Mouse (Mus musculus): Measurements from ENCODE around the gene Elk4. TPM values are rescaled to one million over a fixed set of nuclear protein-coding genes. Genes with fewer than 3 reads are reported as not detected.

Elk4 gene
- polyA plus RNA-seq, 2 experiments, result 9.1 to 12.0 TPM

- no peaks in the 10 kb centered on the region for H3K9me3 ChIP-seq (ENCODE audit: control insufficient read depth, low read length)
- no peak overlapping the region for H3K4me2 ChIP-seq (ENCODE audit: low read depth)
- WGBS (ENCODE audit: insufficient replicate concordance), result 4% methylated on average over 5 of the region's 5 CpGs
- TF ChIP-seq EP300 (IDR thresholded peaks at IDR 0.05; ENCODE audit: low read depth), result no peak
- TF ChIP-seq CTCF (IDR thresholded peaks at IDR 0.05; ENCODE audit: low read depth), result peak; percentile 98
- no peak overlapping the region for H3K9ac ChIP-seq (replicated peaks)
- no peak overlapping the region for H3K4me3 ChIP-seq (ENCODE audit: insufficient read depth in 1 of 2, low read depth in 2 of 2, low read length in 2 of 2)
- no peak for ATAC-seq (ENCODE audit: insufficient read depth)
- H3K27me3 ChIP-seq (ENCODE audit: control insufficient read depth, insufficient read depth, low read length), result no peaks in the 10 kb centered on the region
- H3K36me3 ChIP-seq (replicated peaks; ENCODE audit: control insufficient read depth, insufficient read depth, low read depth), result no peaks in the 10 kb centered on the region
- no peak overlapping the region for H3K27ac ChIP-seq
- no peaks in the 10 kb centered on the region for H3K4me1 ChIP-seq (replicated peaks; ENCODE audit: control insufficient read depth in 2 of 2, insufficient read depth in 2 of 2, low read length in 1 of 2)
- peak; percentile 30 to 54 (median 45) for DNase-seq (ENCODE audit: low read depth in 3 of 3, low spot score in 3 of 3)
Observed at GRCm38 (mm10) chr1:131982907-131983306, 24.5 kb upstream of the Elk4 start.

DNA sequence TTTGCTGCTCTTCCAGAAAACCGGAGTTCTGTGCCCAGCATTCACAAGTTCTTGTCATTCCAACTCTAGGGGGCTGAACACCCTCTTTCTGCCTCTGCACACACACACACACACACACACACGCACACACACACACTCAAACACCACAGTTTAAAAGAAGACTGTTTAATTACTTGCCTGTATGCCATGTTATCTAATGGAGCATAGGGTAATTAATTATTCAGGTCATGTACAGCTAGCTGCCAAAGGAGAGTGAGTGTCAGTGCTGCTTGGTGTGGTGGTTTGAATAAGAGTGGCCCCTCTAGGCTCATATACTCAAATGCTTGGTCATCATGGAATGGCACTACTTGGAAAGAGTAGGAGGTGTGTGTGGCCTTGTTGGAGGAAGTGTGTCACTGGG, 23.6 kb upstream of the Elk4 start:
- Histone ChIP-seq H3K4me3 (ENCODE audit: insufficient read depth in 1 of 2, low read depth in 2 of 2, low read length in 2 of 2) (no peak overlapping the region), H3K4me1 (replicated peaks; ENCODE audit: control insufficient read depth in 2 of 2, insufficient read depth in 2 of 2, low read length in 1 of 2) (no peaks in the 10 kb centered on the region), H3K36me3 (replicated peaks; ENCODE audit: control insufficient read depth, insufficient read depth, low read depth) (no peaks in the 10 kb centered on the region), H3K27me3 (ENCODE audit: control insufficient read depth, insufficient read depth, low read length) (no peaks in the 10 kb centered on the region), H3K9ac (replicated peaks) (no peak overlapping the region), H3K9me3 (ENCODE audit: control insufficient read depth, low read length) (no peaks in the 10 kb centered on the region), H3K4me2 (ENCODE audit: low read depth) (no peak overlapping the region), H3K27ac (no peak overlapping the region)
- DNase-seq (ENCODE audit: low read depth in 3 of 3, low spot score in 3 of 3) (no peak), ATAC-seq (ENCODE audit: insufficient read depth) (no peak)
- 60% methylated on average over 2 of the region's 2 CpGs for WGBS (ENCODE audit: insufficient replicate concordance)
- TF ChIP-seq CTCF (IDR thresholded peaks at IDR 0.05; ENCODE audit: low read depth) (no peak), EP300 (IDR thresholded peaks at IDR 0.05; ENCODE audit: low read depth) (no peak)

DNA sequence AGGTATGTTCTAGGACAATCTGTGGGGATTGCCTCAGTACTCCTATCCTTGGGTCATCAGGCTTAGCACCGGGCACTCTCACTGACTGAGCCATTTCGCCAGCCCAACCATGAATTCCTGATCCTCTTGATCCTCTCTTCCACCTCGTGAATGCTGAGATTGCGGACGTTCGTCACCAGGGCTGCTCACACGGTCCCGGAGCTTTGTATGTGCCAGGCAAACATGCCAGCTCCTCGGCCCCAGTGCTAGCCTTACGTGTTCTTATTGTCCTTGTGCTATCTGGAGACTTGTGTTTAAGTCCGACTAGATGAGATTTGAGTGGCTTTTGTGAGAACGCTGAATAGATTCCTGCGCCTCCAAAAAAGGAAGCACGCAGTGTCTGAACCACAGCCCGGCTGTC, 20.0 kb upstream of the Elk4 start:
- Histone ChIP-seq H3K4me1 (replicated peaks; ENCODE audit: control insufficient read depth in 2 of 2, insufficient read depth in 2 of 2, low read length in 1 of 2) (no peaks in the 10 kb centered on the region; a peak in 1 of 4 replicates), H3K27me3 (ENCODE audit: control insufficient read depth, insufficient read depth, low read length) (no peaks in the 10 kb centered on the region), H3K4me2 (ENCODE audit: low read depth) (no peak overlapping the region), H3K36me3 (replicated peaks; ENCODE audit: control insufficient read depth, insufficient read depth, low read depth) (no peaks in the 10 kb centered on the region), H3K9me3 (ENCODE audit: control insufficient read depth, low read length) (no peaks in the 10 kb centered on the region), H3K27ac (no peak overlapping the region), H3K4me3 (ENCODE audit: insufficient read depth in 1 of 2, low read depth in 2 of 2, low read length in 2 of 2) (no peak overlapping the region), H3K9ac (replicated peaks) (no peak overlapping the region)
- WGBS (ENCODE audit: insufficient replicate concordance), result 62% methylated on average over 15 of the region's 15 CpGs
- TF ChIP-seq CTCF (IDR thresholded peaks at IDR 0.05; ENCODE audit: low read depth), result no peak
- no peak for TF ChIP-seq EP300 (IDR thresholded peaks at IDR 0.05; ENCODE audit: low read depth)
- ATAC-seq (ENCODE audit: insufficient read depth) (no peak), DNase-seq (ENCODE audit: low read depth in 3 of 3, low spot score in 3 of 3) (no peak)

GRCm38 (mm10) chr1:131989476-131989875, 17.9 kb upstream of the Elk4 start:
- Histone ChIP-seq H3K36me3 (replicated peaks; ENCODE audit: control insufficient read depth, insufficient read depth, low read depth) (no peaks in the 10 kb centered on the region), H3K9me3 (ENCODE audit: control insufficient read depth, low read length) (no peaks in the 10 kb centered on the region), H3K27ac (no peak overlapping the region), H3K4me3 (ENCODE audit: insufficient read depth in 1 of 2, low read depth in 2 of 2, low read length in 2 of 2) (no peak overlapping the region), H3K27me3 (ENCODE audit: control insufficient read depth, insufficient read depth, low read length) (no peaks in the 10 kb centered on the region), H3K9ac (replicated peaks) (no peak overlapping the region), H3K4me2 (ENCODE audit: low read depth) (no peak overlapping the region), H3K4me1 (replicated peaks; ENCODE audit: control insufficient read depth in 2 of 2, insufficient read depth in 2 of 2, low read length in 1 of 2) (no peaks in the 10 kb centered on the region; a peak in 1 of 4 replicates)
- 78% methylated on average over 4 of the region's 4 CpGs for WGBS (ENCODE audit: insufficient replicate concordance)
- DNase-seq (ENCODE audit: low read depth in 3 of 3, low spot score in 3 of 3) (no peak), ATAC-seq (ENCODE audit: insufficient read depth) (no peak)
- no peak for TF ChIP-seq CTCF (IDR thresholded peaks at IDR 0.05; ENCODE audit: low read depth)
- no peak for TF ChIP-seq EP300 (IDR thresholded peaks at IDR 0.05; ENCODE audit: low read depth)

DNA sequence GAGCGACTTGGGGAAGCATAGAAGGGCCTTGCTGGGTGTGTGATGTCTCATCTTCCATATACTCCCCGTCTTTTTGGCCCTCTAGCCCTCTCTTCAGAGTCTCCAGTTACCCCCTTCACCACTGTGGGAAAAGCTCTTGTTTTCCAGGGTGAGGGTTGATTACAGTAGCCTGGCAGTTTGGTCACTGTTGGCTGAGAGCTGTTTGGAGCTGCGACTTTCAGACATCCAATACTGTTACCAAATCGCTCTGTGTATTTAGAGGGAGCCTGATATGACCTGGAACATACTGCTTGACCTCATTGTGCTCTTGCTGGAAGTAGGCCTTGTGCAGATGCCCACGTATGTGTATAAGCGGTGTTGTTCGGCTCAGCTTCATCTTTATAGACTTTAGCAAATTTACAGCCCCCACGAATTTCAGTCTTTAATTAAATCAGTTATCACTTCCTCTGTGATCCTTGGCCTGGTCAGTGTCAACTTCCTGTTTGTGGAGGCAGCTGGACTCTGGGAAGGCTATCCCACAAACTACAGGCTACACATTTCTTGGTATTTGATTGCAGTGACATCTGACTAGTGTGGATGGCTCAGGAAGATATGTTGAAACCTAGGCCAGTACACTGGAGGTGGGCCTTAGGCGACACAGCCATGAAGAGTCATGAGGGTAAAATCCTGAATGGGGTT, 17.2 kb upstream of the Elk4 start:
- TF ChIP-seq EP300 (IDR thresholded peaks at IDR 0.05; ENCODE audit: low read depth) (no peak), CTCF (IDR thresholded peaks at IDR 0.05; ENCODE audit: low read depth) (no peak)
- DNase-seq (ENCODE audit: low read depth in 3 of 3, low spot score in 3 of 3) (no peak), ATAC-seq (ENCODE audit: insufficient read depth) (no peak)
- no peak overlapping the region for H3K27ac ChIP-seq
- no peaks in the 10 kb centered on the region for H3K36me3 ChIP-seq (replicated peaks; ENCODE audit: control insufficient read depth, insufficient read depth, low read depth)
- H3K4me2 ChIP-seq (ENCODE audit: low read depth), result no peak overlapping the region
- no peaks in the 10 kb centered on the region for H3K9me3 ChIP-seq (ENCODE audit: control insufficient read depth, low read length)
- H3K4me3 ChIP-seq (ENCODE audit: insufficient read depth in 1 of 2, low read depth in 2 of 2, low read length in 2 of 2), result no peak overlapping the region
- H3K4me1 ChIP-seq (replicated peaks; ENCODE audit: control insufficient read depth in 2 of 2, insufficient read depth in 2 of 2, low read length in 1 of 2), result no peaks in the 10 kb centered on the region; a peak in 1 of 4 replicates
- no peak overlapping the region for H3K9ac ChIP-seq (replicated peaks)
- no peaks in the 10 kb centered on the region for H3K27me3 ChIP-seq (ENCODE audit: control insufficient read depth, insufficient read depth, low read length)
- WGBS (ENCODE audit: insufficient replicate concordance), result 61% methylated on average over 9 of the region's 9 CpGs

Data from liver, embryonic 14.5 days (tissue).